Mouse (Mus musculus) erythroblast, embryonic 14.5 days (primary cell): ENCODE data around the gene Sgip1. TPM values are rescaled to one million over a fixed set of nuclear protein-coding genes. Genes with fewer than 3 reads are reported as not detected.

ENCODE experiments used
- H3K27me3 ChIP-seq: 2 replicates; pipeline ENCODE4 v1.6.1; 2012; ENCODE audit warnings: inconsistent platforms; ENCODE audit not compliant: control insufficient read depth
- H3K36me3 ChIP-seq: 2 replicates; pipeline ENCODE4 v1.6.1; 2012; ENCODE audit warnings: mild to moderate bottlenecking, inconsistent platforms; ENCODE audit not compliant: control insufficient read depth
- H3K4me1 ChIP-seq: 2 replicates; pipeline ENCODE4 v1.6.1; 2012; ENCODE audit warnings: inconsistent platforms; ENCODE audit not compliant: control insufficient read depth
- H3K4me3 ChIP-seq: replicated peaks from 2 replicates; pipeline ENCODE3; 2012; ENCODE audit warnings: moderate library complexity, mild to moderate bottlenecking, inconsistent platforms
- H3K9me3 ChIP-seq: 2 replicates; pipeline ENCODE4 v1.6.1; 2012; ENCODE audit warnings: low read length, inconsistent platforms, mixed read lengths; ENCODE audit not compliant: control insufficient read depth
- GATA1 ChIP-seq: IDR thresholded peaks from 2 replicates; pipeline ENCODE4 v1.6.1; 2012; ENCODE audit warnings: low read length, inconsistent platforms, mixed read lengths
- TAL1 ChIP-seq: IDR thresholded peaks from 3 replicates; pipeline ENCODE4 v1.6.1; 2012; ENCODE audit warnings: low read length, inconsistent platforms, mixed read lengths
- polyA plus RNA-seq: library from polyadenylated mRNA; stranded (reverse); fragments of >175 nt; gene quantifications from 2 replicates; pipeline ENCODE4 v1.2.3, GENCODE M21; 2012

Sgip1 gene
- polyA plus RNA-seq, 1 experiment = not detected

DNA sequence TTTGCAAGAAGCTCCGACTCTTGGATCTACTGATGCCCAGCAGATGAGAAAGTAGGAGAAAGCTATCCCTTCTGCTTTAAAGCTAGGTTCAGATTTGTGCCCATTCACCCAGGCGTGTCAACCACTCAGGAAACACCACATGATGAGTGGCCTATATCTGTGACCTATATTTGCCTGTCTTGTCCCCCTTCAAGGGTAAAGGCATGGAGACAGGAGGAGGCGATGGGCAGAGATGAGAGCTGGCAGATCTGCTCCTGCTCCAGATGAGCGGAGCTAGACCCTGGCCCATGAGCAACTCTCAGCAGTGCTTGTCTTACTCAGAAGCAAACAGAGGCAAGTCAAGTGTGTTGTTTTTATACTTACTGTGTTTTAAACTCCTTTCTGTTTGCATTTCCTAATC is 269.6 kb downstream of the Sgip1 start:
- no peak overlapping the region for H3K4me3 ChIP-seq
- TF ChIP-seq TAL1 = no peak
- no peak for TF ChIP-seq GATA1
- H3K9me3 ChIP-seq = no peaks in the 10 kb centered on the region
- no peaks in the 10 kb centered on the region for H3K36me3 ChIP-seq
- no peaks in the 10 kb centered on the region for H3K4me1 ChIP-seq
- H3K27me3 ChIP-seq = no peaks in the 10 kb centered on the region

DNA sequence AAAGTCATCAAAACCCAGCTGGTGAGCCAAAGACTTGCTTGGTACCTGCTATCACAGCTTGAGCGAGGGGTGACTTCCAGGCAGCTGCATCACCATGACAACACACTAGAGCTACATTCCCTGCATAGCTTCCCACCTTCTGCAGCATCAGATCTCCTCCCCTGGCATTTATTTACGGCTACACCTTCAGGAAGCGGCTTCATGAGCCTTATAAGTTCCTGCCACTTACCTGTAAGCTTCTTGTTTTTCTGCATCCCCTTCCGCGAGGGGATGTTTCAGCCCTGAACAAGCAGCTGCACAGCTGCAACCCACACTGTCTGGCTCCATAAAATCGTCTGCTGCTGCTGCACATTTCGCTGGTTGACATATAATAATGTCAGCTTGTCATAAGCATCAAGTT is 270.7 kb downstream of the Sgip1 start:
- Histone ChIP-seq H3K36me3 (no peaks in the 10 kb centered on the region), H3K4me3 (no peak overlapping the region), H3K4me1 (no peaks in the 10 kb centered on the region), H3K9me3 (no peaks in the 10 kb centered on the region), H3K27me3 (no peaks in the 10 kb centered on the region)
- TF ChIP-seq GATA1 = no peak
- no peak for TF ChIP-seq TAL1

DNA sequence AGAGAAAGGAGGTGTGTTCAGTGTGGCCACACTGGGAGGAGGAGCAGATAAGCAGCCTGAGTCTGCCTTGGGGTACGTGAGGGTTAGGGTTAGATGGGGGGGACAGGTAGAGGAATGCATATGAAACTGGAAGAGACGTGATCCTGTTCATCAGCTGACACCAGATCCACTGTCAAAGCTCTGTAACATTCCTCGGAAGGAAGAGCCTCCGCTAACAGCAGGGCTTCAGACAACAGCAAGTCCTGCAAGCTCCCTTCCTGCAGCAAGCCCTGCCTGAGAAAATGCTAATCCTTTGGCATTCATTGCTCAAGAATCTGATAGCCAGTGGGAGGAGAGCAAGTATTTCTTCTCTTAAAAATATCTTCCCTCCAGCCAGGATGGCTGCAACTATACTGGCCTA is 272.4 kb downstream of the Sgip1 start:
- Histone ChIP-seq H3K36me3 (no peaks in the 10 kb centered on the region), H3K9me3 (no peaks in the 10 kb centered on the region), H3K27me3 (no peaks in the 10 kb centered on the region), H3K4me1 (no peaks in the 10 kb centered on the region), H3K4me3 (no peak overlapping the region)
- TF ChIP-seq GATA1 (no peak), TAL1 (no peak)

Other genes starting within 250 kb of the Sgip1 start
- gene Tctex1d1, start 237.3 kb downstream of the Sgip1 start, polyA plus RNA-seq = not detected in 2 replicates